Mouse (Mus musculus) forebrain, embryonic 16.5 days (tissue): ENCODE data around the gene Gm10309. TPM values are rescaled to one million over a fixed set of nuclear protein-coding genes. Genes with fewer than 3 reads are reported as not detected.

Experiments used
- ATAC-seq: fragments of 200-750 bp; cut with Nextera tagmentation; 2 replicates; pipeline ENCODE4 v1.8.0; 2017; ENCODE audit warnings: mild to moderate bottlenecking, moderate library complexity
- H3K27ac ChIP-seq: fragments of 300-500 bp; sonication (generic); 2 replicates; pipeline ENCODE4 v1.5.1; 2014; ENCODE audit warnings: low read length, control low read depth
- H3K27me3 ChIP-seq: fragments of 300-500 bp; sonication (generic); replicated peaks from 2 replicates; pipeline ENCODE4 v1.6.1; 2014; ENCODE audit warnings: low read length; ENCODE audit not compliant: control insufficient read depth, insufficient read depth
- H3K36me3 ChIP-seq: fragments of 300-500 bp; sonication (generic); 2 replicates; pipeline ENCODE4 v1.6.1; 2014; ENCODE audit not compliant: control insufficient read depth, insufficient read depth
- H3K4me1 ChIP-seq: fragments of 300-500 bp; sonication (generic); replicated peaks from 2 replicates; pipeline ENCODE4 v1.6.1; 2014; ENCODE audit warnings: low read length; ENCODE audit not compliant: control insufficient read depth, insufficient read depth
- H3K4me2 ChIP-seq: fragments of 300-500 bp; sonication (generic); 2 replicates; pipeline ENCODE4 v1.6.1; 2014; ENCODE audit warnings: mild to moderate bottlenecking, low read length, control low read depth
- H3K4me3 ChIP-seq: fragments of 300-500 bp; sonication (generic); replicated peaks from 2 replicates; pipeline ENCODE4 v1.5.1; 2014; ENCODE audit warnings: mild to moderate bottlenecking, low read length, control low read depth
- H3K9ac ChIP-seq: fragments of 300-500 bp; sonication (generic); replicated peaks from 2 replicates; pipeline ENCODE4 v1.6.1; 2014; ENCODE audit warnings: low read depth, low read length, control low read depth
- H3K9me3 ChIP-seq: fragments of 300-500 bp; sonication (generic); 2 replicates; pipeline ENCODE4 v1.6.1; 2016; ENCODE audit warnings: low read length; ENCODE audit not compliant: control insufficient read depth
- WGBS: fragments of 180-500 bp; shearing (Covaris S2); extraction: QIAGEN DNeasy Blood & Tissue Kit; methylation state at CpG from one replicate; pipeline ENCODE4 v1.1.7; 2014; 5-methylcytosine and 5-hydroxymethylcytosine counted together
- polyA plus RNA-seq: library from polyadenylated mRNA; unstranded; fragments of >200 nt; fragmentation: Nextera tagmentation; extraction: Ambion mirVana; gene quantifications from 2 replicates; pipeline ENCODE4 v1.2.1, GENCODE M21; 2015

Gene Gm10309
- polyA plus RNA-seq, result 0.40 and 1.2 TPM in 2 replicates

DNA sequence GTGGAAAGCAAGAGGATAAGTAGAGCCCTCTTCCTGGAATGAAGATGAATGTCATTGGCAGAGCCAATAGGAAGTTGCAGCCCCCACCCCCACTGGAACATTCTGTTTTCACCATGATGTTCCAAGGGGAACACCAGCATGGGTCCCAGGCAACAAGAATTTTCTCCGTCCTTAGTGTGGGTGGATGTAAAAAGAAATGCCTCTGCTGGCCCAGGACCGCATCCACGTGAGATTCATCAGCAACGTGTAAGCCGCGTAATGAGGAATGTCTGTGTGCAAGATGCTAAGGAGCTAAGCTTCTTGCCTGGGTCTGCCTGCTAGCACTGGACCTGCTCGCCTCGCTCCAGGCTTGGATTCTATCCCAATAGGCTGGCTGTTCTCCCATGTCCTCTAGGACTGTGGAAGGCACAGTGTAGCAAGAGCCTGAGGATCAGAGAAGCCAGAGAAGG, at the start of gene Gm10309:
Gene Gm10309 (minus strand): TSS at position 50 of the 449 bp plus-strand sequence.
- no peak for ATAC-seq
- H3K4me3 ChIP-seq, result no peak within 1 kb of the TSS
- no peaks in the 10 kb centered on the region for H3K4me1 ChIP-seq
- H3K27ac ChIP-seq, result no peak within 1 kb of the TSS
- H3K27me3 ChIP-seq, result no peaks in the 10 kb centered on the region
- H3K4me2 ChIP-seq, result no peak within 1 kb of the TSS
- no peaks in the 10 kb centered on the region for H3K9me3 ChIP-seq
- H3K36me3 ChIP-seq, result no peaks in the 10 kb centered on the region
- no peak within 1 kb of the TSS for H3K9ac ChIP-seq
- WGBS, result 93% methylated on average over 8 of the region's 8 CpGs

GRCm38 (mm10) chr17:86551995-86552394, 47.0 kb upstream of the Gm10309 start:
- Histone ChIP-seq H3K36me3 (no peaks in the 10 kb centered on the region), H3K4me3 (no peak overlapping the region), H3K4me1 (no peaks in the 10 kb centered on the region), H3K27me3 (no peaks in the 10 kb centered on the region), H3K27ac (no peak overlapping the region), H3K9ac (no peak overlapping the region), H3K4me2 (no peak overlapping the region), H3K9me3 (no peaks in the 10 kb centered on the region)
- 43% methylated on average over 6 of the region's 6 CpGs for WGBS
- ATAC-seq, result no peak

DNA sequence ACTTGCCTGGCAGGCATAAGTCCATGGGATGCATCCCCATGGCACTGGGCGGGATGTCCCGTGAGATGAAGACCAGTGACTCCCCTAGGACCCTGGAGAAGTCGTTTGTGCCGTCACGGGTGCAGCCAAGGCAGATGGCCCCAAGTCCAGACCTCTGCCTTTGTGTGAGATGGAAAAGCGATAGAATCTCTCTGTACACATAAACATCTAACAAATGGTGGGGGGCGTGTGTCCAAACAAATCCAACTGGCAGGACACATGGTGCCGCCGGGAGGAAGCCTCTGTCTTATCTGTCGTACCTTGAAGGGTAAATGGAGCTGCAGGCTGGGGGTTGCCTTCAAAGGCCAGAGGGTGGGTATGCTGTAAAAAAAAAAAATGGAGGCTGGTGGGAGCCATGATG, 46.5 kb upstream of the Gm10309 start:
- Histone ChIP-seq H3K4me1 (no peaks in the 10 kb centered on the region), H3K9ac (no peak overlapping the region), H3K4me3 (no peak overlapping the region), H3K4me2 (no peak overlapping the region), H3K27ac (no peak overlapping the region), H3K27me3 (no peaks in the 10 kb centered on the region), H3K36me3 (no peaks in the 10 kb centered on the region), H3K9me3 (no peaks in the 10 kb centered on the region)
- 89% methylated on average over 10 of the region's 10 CpGs for WGBS
- ATAC-seq, result no peak

GRCm38 (mm10) chr17:86549128-86549527, 44.1 kb upstream of the Gm10309 start:
- Histone ChIP-seq H3K27me3 (no peaks in the 10 kb centered on the region), H3K9me3 (no peaks in the 10 kb centered on the region), H3K27ac (no peak overlapping the region), H3K4me1 (0 out of 2 replicates have a peak, but pooled peaks cover 4% of the 10 kb centered on the region), H3K4me2 (no peak overlapping the region), H3K9ac (no peak overlapping the region), H3K36me3 (no peaks in the 10 kb centered on the region), H3K4me3 (no peak overlapping the region)
- WGBS, result 93% methylated on average over 10 of the region's 10 CpGs
- ATAC-seq, result no peak

DNA sequence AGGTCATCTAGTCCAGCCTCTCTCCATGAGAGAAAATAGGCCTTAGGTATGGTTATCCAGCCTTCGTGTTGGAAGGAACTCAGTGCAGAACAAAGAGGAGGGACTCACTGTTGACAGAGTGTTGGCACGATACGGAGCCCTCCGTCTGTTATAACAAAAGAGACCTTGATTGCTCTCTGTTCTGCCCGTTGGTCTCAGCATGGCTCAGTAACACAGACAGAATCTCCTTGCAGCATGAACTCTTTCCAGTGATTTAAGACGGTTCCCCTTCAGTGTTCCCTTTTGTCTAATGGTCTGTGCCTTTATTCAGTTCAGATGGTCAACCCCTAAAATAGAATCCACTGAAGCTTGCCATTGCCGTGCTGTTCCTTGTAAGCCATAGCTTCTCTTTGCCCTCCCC, 41.5 kb upstream of the Gm10309 start:
- H3K4me3 ChIP-seq, result no peak overlapping the region
- WGBS, result 23% methylated on average over 7 of the region's 7 CpGs
- H3K27me3 ChIP-seq, result no peaks in the 10 kb centered on the region
- no peak overlapping the region for H3K9ac ChIP-seq
- no peak overlapping the region for H3K27ac ChIP-seq
- no peaks in the 10 kb centered on the region for H3K36me3 ChIP-seq
- peak; percentile 62; the same call in 1 of the 2 replicates for ATAC-seq
- H3K9me3 ChIP-seq, result no peaks in the 10 kb centered on the region
- 0 out of 2 replicates have a peak, but pooled peaks cover 4% of the 10 kb centered on the region for H3K4me1 ChIP-seq
- H3K4me2 ChIP-seq, result no peak overlapping the region

DNA sequence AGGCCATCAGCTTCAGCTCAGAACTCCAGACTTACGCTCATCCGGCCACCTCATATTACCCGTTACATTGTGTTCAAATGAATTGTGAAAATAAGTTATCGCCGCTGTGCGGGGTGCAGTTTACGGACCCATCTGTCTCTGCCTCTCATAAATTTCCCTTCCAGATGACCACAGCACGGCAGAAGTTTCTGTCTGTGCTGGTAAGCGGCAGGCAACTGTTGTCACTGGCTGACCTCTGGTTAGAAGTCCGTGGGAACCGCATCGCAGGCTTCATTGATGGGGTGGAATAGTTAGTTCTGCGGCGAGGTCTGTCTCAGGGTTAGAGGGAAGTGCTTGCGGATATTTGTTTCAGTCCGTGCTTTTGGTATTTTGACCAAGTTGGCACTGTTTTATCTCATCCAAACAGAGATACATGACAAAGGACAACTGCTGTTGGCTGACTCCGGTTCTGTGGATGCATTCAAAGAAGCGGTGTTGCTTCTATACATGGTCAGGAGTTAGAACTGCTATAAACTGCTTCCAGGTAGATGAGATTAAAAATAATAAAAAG, 34.9 kb upstream of the Gm10309 start:
- no peaks in the 10 kb centered on the region for H3K36me3 ChIP-seq
- no peaks in the 10 kb centered on the region for H3K9me3 ChIP-seq
- H3K4me1 ChIP-seq, result peaks cover 3% of the 10 kb centered on the region; the same call in 1 of the 2 replicates
- H3K9ac ChIP-seq, result no peak overlapping the region
- no peak for ATAC-seq
- no peaks in the 10 kb centered on the region for H3K27me3 ChIP-seq
- H3K4me3 ChIP-seq, result no peak overlapping the region
- WGBS, result 92% methylated on average over 18 of the region's 18 CpGs
- no peak overlapping the region for H3K4me2 ChIP-seq
- no peak overlapping the region for H3K27ac ChIP-seq

DNA sequence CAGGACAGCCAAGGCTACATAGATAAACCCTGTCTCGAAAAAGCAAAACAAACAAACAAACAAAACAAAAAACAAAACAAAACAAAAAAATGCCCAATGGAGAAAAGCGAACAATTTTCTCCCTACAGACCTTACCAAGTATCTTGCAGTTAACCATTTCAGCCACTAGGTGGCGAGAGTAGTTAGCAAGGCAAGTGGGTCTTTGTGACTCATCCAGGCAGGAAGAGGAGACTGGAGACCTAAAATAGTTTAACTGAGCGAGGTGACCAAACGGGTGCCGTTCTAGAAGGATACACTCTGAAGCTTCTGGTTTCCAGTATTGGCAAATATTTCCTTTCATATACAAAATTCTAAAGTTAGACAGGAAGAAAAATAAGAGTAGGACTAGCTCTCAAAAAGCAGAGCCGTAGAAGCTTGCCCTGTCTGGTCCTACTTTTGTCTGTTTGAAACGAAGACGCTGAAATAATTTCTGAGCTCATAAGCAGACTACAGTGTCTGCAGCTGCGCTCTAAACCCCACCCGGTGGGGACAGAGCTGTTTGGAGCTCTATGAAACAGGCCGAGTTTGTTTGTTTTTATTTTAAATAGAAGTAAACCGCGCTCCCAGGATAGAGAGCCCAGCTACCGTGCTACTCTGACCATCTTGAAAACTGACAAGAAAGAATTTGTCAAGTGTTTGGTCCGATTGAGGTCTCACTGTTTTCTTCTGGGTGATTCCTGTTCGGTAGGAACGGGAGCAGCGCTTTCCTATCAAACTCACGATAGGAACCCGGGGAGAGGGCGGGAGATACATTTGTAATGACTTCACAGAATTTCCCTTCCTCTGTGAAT, 31.0 kb upstream of the Gm10309 start:
- Histone ChIP-seq H3K36me3 (no peaks in the 10 kb centered on the region), H3K4me3 (no peak overlapping the region), H3K9ac (no peak overlapping the region), H3K27ac (no peak overlapping the region), H3K9me3 (no peaks in the 10 kb centered on the region), H3K27me3 (no peaks in the 10 kb centered on the region), H3K4me2 (peak overlapping the region; percentile 20), H3K4me1 (peaks cover 4% of the 10 kb centered on the region; the same call in 1 of the 2 replicates)
- ATAC-seq, result peak; percentile 85
- 43% methylated on average over 22 of the region's 22 CpGs for WGBS

- ATAC-seq, result 0 out of 2 replicates have a peak, but pooled peaks have one; percentile 19
- H3K9me3 ChIP-seq, result no peaks in the 10 kb centered on the region
- H3K4me3 ChIP-seq, result no peak overlapping the region
- H3K4me2 ChIP-seq, result no peak overlapping the region
- H3K4me1 ChIP-seq, result peaks cover 4% of the 10 kb centered on the region; the same call in 1 of the 2 replicates
- H3K36me3 ChIP-seq, result no peaks in the 10 kb centered on the region
- no peak overlapping the region for H3K9ac ChIP-seq
- no peaks in the 10 kb centered on the region for H3K27me3 ChIP-seq
- H3K27ac ChIP-seq, result no peak overlapping the region; the same call in 1 of the 2 replicates
- WGBS, result 72% methylated on average over 10 of the region's 10 CpGs
These were observed 30.1 kb upstream of the Gm10309 start for GRCm38 (mm10) chr17:86535096-86535495.

- no peaks in the 10 kb centered on the region for H3K36me3 ChIP-seq
- H3K27me3 ChIP-seq, result no peaks in the 10 kb centered on the region
- no peak overlapping the region for H3K4me3 ChIP-seq
- H3K27ac ChIP-seq, result no peak overlapping the region
- ATAC-seq, result no peak
- H3K9ac ChIP-seq, result no peak overlapping the region
- no peak overlapping the region for H3K4me2 ChIP-seq
- H3K4me1 ChIP-seq, result peaks cover 4% of the 10 kb centered on the region; the same call in 1 of the 2 replicates
- H3K9me3 ChIP-seq, result no peaks in the 10 kb centered on the region
- WGBS, result 81% methylated on average over 11 of the region's 11 CpGs
These were observed 28.5 kb upstream of the Gm10309 start for GRCm38 (mm10) chr17:86533549-86533851.
